Mouse (Mus musculus): ENCODE results near the gene Specc1.
A peak's percentile ranks its signal among the peaks of the same experiment; 100 is the strongest.

The Specc1 gene

DNA sequence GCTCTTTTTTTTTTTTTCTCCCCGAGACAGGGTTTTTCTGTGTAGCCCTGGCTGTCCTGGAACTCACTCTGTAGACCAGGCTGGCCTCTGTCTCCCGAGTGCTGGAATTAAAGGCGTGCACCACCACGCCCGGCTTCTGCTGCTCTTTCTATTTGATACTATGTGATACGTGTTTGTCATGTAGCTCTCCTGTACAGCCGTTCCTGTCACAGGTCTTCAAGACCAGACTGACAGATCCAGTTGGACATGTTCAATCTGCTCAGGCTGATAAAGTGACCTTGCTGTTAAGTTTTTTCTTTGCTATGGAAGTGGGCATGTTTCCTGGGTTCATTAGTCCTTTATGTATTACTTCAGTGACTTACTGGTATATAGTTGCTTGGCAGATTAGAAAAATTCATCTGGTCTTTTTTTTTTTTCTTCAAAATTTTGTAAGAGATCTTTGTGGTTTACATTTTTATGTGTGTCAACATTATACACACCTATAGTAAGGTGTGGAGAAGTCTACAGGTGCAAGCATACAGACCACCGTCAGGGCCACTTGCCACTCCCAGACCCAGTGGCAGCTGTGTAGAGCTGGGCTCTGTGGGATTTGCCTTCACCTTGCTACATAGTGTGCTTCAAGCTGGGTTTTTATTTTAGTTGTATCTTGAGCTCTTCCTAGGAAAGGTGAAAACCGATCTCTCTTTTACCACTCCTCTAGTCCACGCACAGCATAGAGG, 221.0 kb downstream of the Specc1 start:
- DNase-seq (ENCODE audit: low spot score), result no peak

DNA sequence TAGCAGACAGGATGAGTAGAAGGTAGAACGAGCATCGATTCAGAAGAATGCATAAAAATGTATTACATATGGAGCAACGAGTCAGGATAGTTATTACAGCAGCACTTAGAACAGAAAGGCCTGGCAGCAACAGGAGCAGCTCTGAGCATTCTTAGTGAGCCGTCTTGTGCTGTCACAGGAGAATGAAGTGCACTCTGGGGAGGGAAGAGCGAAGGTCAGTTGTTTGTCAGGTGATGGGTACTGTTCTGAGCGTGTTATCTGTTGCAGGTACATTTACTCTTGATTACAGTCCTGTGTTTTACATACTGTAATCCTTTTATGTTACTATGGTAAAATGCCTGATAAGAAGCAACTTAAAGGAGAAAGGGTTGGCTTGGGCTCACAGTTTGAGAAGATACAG, 224.2 kb downstream of the Specc1 start:
- no peak for DNase-seq (ENCODE audit: low spot score)

DNA sequence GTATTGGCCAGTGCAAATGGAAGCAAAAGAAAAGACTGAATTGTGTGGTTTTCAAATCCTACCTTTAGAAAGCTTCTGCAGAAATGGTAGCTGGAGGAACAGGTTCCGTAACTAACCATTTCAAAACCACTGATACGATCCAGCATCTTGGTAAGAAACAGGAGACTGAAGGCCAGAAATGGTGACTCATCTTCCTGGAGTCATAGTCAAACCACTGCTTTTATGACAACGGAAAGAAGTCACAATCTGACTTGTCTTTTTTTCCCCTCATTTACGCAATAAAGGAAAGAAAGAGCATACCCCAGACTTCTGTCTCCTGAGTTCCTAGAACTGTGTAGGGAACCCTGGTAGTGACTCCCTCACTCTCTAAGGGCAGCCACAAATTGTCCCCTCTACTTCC, 228.3 kb downstream of the Specc1 start:
- no peak for DNase-seq (ENCODE audit: low spot score)

DNA sequence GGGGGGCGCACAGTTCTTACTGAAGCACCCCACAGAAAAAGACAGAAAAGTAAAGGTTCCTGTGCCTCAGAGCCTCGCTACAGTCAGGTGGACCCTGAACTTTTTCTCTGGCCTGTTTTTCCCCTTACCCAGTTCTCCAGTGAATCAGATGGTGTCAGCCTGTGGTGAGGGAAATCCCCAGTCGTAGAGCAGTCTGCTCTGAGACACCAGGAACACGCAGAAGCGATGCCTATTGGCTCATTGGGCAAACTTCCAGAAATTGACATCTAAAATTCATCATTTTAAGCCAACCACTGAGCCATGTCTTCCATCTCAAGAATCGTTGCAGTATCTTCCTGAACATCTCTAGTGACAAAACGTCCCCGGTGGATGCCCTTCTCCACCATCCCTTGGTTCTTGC, 230.5 kb downstream of the Specc1 start:
- DNase-seq (ENCODE audit: low spot score), result no peak

DNA sequence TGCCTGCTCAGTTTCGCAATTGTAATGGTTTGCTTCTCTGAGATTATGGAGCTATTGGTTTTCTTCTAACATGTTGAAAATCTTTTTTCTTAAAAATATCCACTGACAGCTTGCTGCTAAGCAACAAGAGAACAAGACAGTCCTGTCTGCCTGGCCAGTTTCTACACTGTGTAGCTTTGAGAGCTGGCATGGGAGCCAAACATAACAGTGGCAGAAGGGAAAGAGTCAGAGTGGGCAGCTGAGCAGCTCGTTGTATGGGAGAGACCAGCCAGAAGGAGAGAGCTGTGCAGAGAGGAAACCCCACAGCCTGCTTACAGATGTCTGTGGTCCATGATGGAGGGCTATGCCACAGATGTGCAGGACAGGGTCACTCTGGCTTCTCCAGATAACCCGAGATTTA, 235.5 kb downstream of the Specc1 start:
- peak; percentile 78 for DNase-seq (ENCODE audit: low spot score)

DNA sequence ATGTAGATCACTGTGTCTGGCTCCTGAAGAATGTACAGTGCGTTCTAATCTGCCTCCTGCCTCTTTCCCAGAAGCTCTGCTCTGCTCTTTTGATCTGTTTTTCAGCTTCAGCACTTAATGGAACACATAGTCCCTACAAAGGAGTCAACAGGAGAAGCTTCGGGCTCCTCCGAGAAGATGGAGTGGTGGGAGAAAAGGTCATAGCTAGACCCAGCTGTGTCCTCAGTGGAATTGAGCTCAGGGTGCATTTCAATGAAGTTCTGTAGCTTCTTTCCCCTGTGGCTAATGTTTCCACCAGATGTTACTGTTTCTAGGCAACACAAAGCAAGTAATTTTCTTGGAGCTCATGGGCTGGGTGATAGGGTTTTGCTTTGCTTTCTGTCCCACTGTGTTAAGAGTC, 236.6 kb downstream of the Specc1 start:
- DNase-seq (ENCODE audit: low spot score), result peak; percentile 22

DNA sequence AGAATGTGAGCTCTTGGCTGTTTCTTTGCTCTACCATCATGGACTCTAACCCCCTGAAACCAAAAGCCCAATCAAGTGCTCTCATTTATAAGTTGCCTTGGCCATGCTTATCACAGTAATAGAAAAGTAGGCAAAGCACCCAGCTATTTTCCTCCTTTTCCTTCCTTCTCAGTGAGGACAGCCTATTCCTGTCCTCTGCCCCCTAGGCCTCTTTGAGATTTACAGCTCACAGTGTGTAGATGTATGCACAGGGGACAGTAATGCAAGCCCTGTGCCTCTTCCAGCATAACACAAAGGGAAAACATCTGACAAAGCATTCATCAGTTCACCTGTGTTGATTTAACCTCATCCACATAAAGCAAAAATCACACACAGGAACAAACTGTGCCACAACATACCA, 237.7 kb downstream of the Specc1 start:
- no peak for DNase-seq (ENCODE audit: low spot score)

DNA sequence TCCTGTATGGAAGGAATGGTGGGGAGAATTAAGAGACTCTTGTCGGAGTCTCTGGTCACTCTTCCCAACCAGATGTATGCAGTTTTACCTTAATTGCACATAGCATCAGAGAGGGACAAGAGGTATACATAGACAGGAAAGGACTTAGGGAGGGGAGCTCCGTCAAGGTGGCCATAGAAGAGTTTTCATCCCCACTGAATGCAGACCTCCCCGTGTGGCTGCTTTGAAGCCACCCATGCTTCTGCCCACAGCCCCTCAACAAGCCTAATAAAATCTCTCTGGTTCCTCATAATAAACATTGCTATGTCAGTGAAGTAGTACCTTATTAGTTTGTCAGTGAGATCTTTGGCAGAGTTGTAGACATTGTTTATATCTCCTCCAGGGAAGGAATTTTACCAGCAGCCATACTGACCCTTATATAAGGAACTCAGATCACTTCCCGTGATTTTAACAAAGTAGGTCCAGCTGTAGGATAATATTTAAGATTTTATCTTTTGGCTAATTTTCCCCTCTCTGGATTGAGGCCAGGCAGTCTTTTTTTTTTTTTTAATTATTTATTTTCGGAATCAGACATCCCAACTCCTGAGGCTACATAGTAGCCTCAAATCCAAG, 244.4 kb downstream of the Specc1 start:
- no peak for DNase-seq (ENCODE audit: low spot score)

DNA sequence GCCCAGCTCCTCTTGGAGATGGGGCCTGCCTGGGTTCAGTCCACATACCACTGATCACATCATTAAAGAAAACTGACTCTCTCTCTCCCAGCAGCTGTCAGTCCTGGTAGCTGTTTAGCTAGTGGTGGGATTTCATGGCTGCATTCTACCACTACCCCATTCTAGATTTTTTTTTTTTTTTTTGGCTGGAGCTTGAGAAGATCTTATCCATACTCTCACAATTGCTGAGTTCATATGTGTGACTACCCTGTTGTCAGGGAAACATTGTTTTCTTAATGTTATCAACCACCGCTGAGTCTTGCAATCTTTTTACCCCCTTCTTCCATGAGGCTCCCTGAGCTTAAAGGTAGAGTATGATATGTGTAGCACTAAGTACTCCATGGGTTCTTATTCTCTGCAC, 246.1 kb downstream of the Specc1 start:
- no peak for DNase-seq (ENCODE audit: low spot score)

DNA sequence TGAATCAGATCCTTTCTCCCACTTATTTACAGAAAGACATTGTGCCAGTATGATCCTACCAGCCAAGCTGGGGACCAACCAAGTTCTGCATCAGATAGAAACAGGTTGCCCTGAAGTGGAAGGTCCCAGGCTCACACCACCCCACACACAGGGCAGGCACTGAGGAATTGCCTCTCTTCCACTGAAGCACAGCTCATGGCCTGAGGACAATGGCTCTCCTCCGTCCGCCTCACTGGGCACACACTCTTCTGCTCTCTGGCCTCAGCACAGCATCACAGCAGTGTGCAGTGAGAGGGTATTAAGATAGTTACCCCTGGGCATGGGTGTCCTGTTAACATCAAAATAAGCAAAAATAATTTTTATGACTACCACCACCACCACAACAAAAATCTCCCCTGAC, 252.5 kb downstream of the Specc1 start:
- no peak for DNase-seq (ENCODE audit: low spot score)

DNA sequence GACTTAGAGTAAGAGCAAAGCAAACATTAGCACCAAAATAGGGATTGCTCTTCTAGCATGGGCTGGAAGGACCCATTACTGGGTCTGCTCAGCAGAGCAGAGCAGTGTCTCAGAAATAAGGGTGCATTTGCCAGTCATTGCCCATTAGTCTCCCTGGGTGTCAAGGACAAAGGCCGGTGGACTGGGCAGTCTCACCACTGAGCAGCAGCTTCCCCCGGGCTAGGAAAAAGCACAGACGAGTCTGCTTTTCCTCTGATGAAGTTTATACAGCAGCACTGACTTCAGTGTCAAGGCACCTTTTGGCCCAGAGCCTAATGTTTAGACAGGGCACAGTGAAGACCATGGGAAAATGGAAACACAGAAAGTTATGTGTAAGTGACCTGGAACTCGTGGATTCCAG, 253.3 kb downstream of the Specc1 start:
- DNase-seq (ENCODE audit: low spot score), result no peak

DNA sequence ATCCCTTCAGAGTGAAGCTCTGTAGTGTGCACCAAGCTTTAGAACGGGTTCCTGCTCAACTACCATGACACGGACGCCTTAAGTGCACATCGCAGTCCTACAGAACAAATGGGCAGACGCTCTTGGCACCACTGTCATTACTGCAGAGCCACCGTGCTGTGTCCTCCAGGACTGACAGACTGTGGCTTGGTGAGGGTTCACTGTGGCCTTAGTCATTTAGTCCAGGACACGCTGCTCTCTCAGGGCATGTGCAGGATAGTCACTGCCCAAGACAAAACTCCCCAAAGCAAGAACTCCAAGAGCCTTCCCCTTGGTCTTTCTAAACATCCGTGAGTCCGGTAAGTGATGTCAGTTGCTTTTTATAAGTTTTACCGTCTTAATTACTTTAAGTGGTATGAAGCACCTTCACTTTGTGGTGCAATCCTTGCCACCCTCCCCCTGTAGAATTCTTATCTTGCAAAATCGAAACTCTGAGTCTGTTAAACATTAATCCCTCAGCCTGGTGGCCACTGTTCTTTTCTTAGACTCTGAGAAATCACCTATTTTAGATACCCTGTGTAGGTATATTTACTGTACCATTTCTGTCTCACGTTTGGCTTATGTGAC, 256.9 kb downstream of the Specc1 start:
- DNase-seq (ENCODE audit: low spot score), result no peak

DNA sequence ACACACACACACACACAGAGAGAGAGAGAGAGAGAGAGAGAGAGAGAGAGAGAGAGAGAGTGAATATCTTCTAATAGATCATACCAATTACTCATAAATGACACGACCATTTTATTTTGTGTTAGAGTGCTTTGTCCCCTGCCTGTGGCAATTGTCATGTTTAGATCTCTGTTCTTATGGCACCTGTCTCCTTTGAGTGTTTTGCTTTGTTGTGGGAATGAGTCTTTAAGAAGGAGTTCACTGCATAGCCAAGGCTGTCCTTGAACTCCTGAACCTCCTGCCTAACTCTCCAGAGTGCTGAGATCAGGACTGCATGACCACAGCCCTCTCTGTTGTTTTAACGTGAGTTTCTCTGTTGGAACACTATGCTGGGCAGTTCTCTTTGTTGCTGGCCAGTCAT, 258.5 kb downstream of the Specc1 start:
- DNase-seq (ENCODE audit: low spot score), result no peak

DNA sequence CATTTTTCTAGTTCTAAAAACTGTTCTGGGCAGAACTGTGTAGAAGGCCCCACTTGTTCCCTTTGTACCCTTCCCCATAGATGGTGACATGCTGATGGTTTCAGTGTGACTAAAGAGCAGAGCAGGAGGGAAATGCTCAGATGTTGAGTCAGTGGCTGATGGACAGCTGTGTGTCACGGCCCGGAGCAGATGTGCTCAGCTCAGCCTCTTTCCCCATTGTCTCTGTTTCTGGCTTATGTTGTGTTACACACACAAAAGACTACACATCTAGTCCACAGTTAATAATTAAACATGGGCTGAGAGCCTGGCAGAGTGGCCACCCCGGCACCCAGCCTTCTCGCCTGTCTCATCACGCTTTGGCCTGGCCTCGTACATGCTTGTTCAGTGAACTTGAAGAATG, 261.2 kb downstream of the Specc1 start:
- DNase-seq (ENCODE audit: low spot score), result no peak

DNA sequence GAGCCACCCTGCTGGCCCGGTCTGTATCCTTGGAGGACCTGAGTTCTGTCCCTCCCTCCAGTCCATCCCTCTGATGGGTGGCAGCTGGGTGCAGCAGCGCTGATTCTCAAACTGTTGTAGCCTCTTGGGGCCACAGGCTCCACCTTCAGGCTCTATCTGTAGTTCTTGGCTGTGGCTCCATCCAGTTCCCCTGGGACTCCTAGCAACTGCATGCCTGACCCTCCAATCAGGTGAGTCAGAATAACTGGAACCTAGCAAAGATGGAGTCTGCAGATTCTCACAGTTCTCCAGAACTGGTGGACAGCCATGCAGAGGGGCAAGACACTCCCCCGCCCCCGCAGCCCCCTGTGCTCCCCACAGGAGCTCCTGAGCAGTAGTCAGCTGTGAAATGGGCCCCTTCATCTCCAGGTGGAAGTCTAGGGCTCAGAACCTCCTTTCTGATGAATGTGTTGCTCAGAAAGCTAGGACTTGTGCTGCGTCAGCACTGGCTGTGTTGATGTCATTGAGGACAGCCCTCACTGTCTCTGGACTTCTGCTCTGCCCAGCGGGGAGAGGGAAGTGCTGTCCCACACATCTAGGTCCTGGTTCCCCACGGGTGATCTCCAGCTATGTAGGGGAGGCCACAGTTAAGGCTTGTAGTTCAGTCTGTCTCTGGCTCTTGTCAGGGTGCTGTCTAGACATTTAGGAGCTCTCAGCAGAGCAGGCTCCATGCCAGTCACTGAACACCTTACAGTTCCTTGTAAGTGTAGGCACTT, 264.4 kb downstream of the Specc1 start:
- DNase-seq (ENCODE audit: low spot score), result no peak

DNA sequence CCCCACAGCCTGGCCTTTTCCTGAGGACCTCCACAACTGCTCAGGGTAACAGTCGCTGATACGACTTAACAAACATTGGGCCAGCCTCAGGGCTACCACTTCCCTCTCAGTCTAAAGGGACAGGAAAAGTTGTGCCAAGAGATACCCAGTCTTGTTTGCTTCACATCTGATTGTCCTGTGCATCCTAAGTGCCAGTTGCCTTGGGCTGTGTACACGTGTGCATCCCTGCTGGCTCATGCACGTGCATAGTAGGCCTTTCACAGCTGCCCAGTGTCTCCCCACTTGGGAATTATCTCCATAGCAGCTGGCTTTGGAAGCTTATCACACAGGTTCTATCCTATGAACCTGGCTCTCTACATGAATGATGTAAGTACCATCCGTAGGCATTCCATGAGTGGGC, 266.9 kb downstream of the Specc1 start:
- no peak for DNase-seq (ENCODE audit: low spot score)

DNA sequence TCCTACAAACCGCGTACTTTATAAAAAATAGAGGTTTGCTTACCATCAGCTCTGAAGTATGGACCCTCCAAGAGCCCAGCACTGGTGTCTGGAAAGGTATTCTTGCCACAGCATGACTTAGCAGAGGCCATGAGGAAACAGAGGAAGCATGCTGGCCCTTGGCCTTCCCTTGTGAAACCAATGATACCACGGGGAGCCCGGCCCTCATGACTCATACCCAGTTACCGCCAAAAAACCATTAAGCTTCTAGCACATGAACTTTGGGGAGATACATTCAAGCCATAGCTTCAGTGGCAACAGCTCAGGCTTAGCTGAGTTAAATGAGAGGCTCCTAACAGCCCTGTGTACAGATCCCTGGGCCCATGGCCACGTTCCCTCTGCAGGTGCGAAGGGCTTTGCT, 267.4 kb downstream of the Specc1 start:
- peak; percentile 75 for DNase-seq (ENCODE audit: low spot score)

DNA sequence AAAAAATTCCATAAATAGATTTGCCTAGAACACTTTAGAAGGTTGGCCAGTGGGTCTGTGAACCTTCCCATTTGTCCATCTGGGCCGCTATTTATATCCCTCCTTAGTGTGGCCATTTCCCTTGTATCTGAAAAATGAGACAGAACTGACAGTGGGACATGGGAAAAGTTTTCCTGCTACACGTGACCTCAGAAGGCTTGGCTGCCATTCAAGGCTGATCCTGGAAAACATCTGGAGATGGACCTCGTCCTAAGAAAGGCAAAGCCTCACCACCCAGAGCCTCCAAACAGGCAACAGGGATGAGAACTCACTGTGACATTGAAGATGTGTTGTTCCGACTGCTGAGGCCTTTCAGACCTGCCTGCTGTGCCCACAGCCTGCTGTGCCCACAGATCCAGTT, 268.2 kb downstream of the Specc1 start:
- DNase-seq (ENCODE audit: low spot score), result peak; percentile 68

DNA sequence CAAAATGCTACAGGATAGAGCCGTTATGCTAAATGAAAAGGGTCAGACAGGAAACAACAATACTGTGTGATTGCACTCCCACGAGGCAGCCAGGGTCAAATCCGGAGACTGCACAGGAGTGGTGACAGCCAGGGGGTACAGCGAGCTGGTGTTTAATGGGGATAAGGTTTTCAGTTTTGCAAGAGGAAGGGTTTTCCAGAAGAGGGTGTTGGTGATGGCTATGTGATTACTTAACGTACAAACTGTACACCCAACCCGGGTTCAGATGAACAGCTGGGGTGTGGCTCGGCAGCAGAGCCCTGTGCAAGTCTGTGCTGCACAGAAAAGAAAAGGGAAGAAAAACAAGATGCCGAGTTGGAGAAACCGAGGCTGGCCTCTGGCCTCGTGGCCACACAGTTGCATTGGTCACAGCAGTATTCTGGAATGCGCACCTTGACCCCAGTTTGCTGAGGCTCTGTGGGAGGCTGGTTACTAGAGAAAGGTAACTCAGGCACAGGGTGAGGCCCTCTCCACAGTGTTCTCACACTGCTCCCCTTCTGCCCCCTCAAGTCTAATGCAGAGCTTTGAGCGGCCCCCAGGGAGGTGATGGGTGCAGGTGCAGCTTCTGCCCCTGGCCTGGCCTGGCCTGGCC, 284.2 kb downstream of the Specc1 start:
- DNase-seq (ENCODE audit: low spot score), result no peak

DNA sequence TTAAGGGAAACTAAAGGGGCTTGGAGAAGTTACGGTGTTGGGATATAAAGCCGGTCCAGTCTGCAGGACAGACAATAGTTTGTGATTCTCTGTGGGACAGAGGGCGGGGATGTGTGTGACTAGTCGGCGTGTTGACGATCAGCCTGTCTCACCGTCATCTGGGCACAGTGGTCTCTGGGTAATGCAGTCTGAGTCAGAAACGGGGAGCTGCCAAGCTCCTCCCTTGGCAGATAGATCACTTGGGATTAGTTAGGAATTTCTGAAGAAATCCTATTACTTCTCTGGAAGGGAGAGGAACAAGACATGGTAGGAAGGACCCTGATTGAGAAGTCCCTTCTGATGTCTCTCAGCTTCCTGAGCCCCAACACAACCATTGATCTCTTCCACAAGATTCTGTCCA, 287.3 kb downstream of the Specc1 start:
- DNase-seq (ENCODE audit: low spot score), result peak; percentile 58

DNA sequence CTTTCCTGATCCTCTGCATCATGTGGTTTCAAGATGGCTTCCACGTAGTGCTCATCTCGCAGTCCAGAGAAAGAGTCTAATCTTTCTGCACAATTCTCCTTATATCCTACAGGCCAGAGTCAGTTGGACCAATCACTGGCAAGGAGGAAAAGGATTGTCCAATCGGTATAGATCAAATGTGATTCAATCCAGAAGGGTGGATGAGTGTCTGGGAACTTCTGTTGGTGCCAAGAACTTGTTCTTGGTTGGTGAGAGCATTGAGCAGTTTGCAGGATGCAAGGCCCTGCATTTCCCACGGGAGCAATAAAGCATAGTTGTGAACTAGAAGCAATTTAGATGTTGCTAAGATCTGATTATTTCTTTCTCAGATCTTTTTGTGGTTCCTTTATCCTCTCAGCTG, 287.9 kb downstream of the Specc1 start:
- DNase-seq (ENCODE audit: low spot score), result peak; percentile 71

DNA sequence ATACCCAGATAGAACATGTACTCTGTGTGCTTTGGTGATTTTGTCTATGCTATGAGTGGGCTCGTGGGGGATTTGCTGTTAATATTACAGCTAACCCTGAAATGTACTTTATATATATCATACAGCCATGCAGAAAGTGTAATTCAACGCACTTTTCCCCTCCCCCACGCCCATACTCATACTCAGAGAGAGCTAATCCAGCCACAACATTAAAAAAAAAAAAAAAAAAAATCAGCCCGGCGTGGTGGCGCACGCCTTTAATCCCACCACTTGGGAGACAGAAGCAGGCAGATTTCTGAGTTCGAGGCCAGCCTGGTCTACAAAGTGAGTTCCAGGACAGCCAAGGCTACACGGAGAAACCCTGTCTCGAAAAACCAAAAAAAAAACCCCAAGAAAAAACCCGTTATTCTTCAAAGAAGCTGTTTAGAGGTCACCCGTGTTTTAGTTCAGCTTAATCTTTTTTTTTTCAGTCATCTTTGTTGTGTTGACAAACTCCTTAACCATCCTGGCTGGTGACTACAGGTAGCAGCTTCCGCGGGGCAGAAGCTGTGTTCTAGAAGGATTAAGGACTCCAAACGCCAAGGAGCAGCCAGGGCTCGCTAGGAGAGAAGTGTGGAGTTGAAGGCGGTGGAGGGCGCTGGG, 291.3 kb downstream of the Specc1 start:
- DNase-seq (ENCODE audit: low spot score), result no peak

All from adipocyte (in vitro differentiated cells).